Mouse (Mus musculus): ENCODE results near the gene Anxa8. TPM values are rescaled to one million over a fixed set of nuclear protein-coding genes. Genes with fewer than 3 reads are reported as not detected.

The Anxa8 gene
- polyA plus RNA-seq, 1 experiment from 2014 or later, result 1.2 TPM

- Histone ChIP-seq H3K4me1 (ENCODE audit: control insufficient read depth in 2 of 2, insufficient read depth in 2 of 2, low read length in 2 of 2) (peaks cover 10 to 12% of the 10 kb centered on the region in 2 experiments; a peak in 3 of 4 replicates), H3K9ac (ENCODE audit: low read length) (no peak within 1 kb of the TSS), H3K27me3 (ENCODE audit: control insufficient read depth, insufficient read depth, low read length) (no peaks in the 10 kb centered on the region), H3K27ac (replicated peaks in 1 of 2; ENCODE audit: control insufficient read depth in 1 of 2, insufficient read depth in 1 of 2, low read depth in 2 of 2, low read length in 2 of 2) (no peak within 1 kb of the TSS), H3K4me3 (ENCODE audit: control insufficient read depth in 1 of 2, insufficient read depth in 1 of 2, low read depth in 1 of 2, low read length in 2 of 2) (no peak within 1 kb of the TSS), H3K9me3 (ENCODE audit: control insufficient read depth, low read length) (no peaks in the 10 kb centered on the region), H3K36me3 (ENCODE audit: control insufficient read depth, insufficient read depth, low read length) (no peaks in the 10 kb centered on the region), H3K4me2 (ENCODE audit: low read length) (no peak within 1 kb of the TSS)
- 62% methylated on average over 5 of the region's 5 CpGs for WGBS
- ATAC-seq (ENCODE audit: insufficient number of reproducible peaks, insufficient read depth, low FRiP score, low read depth), result no peak
Measured at GRCm38 (mm10) chr14:34102601-34103000, 16.8 kb downstream of the Anxa8 start, which contains the start of gene A630023A22Rik. TSS of gene A630023A22Rik (minus strand) at chr14:34102754.

GRCm38 (mm10) chr14:34103855-34104254 is 18.1 kb downstream of the Anxa8 start:
- no peaks in the 10 kb centered on the region for H3K36me3 ChIP-seq (ENCODE audit: control insufficient read depth, insufficient read depth, low read length)
- no peak overlapping the region for H3K9ac ChIP-seq (ENCODE audit: low read length)
- 30% methylated on average over 3 of the region's 3 CpGs for WGBS
- ATAC-seq (ENCODE audit: insufficient number of reproducible peaks, insufficient read depth, low FRiP score, low read depth), result no peak
- no peak overlapping the region for H3K27ac ChIP-seq (replicated peaks in 1 of 2; ENCODE audit: control insufficient read depth in 1 of 2, insufficient read depth in 1 of 2, low read depth in 2 of 2, low read length in 2 of 2)
- H3K4me3 ChIP-seq (ENCODE audit: control insufficient read depth in 1 of 2, insufficient read depth in 1 of 2, low read depth in 1 of 2, low read length in 2 of 2), result no peak overlapping the region
- H3K4me1 ChIP-seq (ENCODE audit: control insufficient read depth in 2 of 2, insufficient read depth in 2 of 2, low read length in 2 of 2), result peaks cover 10 to 12% of the 10 kb centered on the region in 2 experiments; a peak in 3 of 4 replicates
- H3K9me3 ChIP-seq (ENCODE audit: control insufficient read depth, low read length), result no peaks in the 10 kb centered on the region
- no peak overlapping the region for H3K4me2 ChIP-seq (ENCODE audit: low read length)
- no peaks in the 10 kb centered on the region for H3K27me3 ChIP-seq (ENCODE audit: control insufficient read depth, insufficient read depth, low read length)

GRCm38 (mm10) chr14:34104892-34105291 is 19.1 kb downstream of the Anxa8 start:
- Histone ChIP-seq H3K27me3 (ENCODE audit: control insufficient read depth, insufficient read depth, low read length) (no peaks in the 10 kb centered on the region), H3K27ac (replicated peaks in 1 of 2; ENCODE audit: control insufficient read depth in 1 of 2, insufficient read depth in 1 of 2, low read depth in 2 of 2, low read length in 2 of 2) (no peak overlapping the region), H3K9ac (ENCODE audit: low read length) (no peak overlapping the region), H3K4me1 (ENCODE audit: control insufficient read depth in 2 of 2, insufficient read depth in 2 of 2, low read length in 2 of 2) (peaks cover 10 to 12% of the 10 kb centered on the region in 2 experiments; a peak in 3 of 4 replicates), H3K4me2 (ENCODE audit: low read length) (no peak overlapping the region), H3K36me3 (ENCODE audit: control insufficient read depth, insufficient read depth, low read length) (no peaks in the 10 kb centered on the region), H3K9me3 (ENCODE audit: control insufficient read depth, low read length) (no peaks in the 10 kb centered on the region), H3K4me3 (ENCODE audit: control insufficient read depth in 1 of 2, insufficient read depth in 1 of 2, low read depth in 1 of 2, low read length in 2 of 2) (no peak overlapping the region)
- peak; percentile 64 for ATAC-seq (ENCODE audit: insufficient number of reproducible peaks, insufficient read depth, low FRiP score, low read depth)
- WGBS, result 18% methylated on average over 8 of the region's 8 CpGs

- Histone ChIP-seq H3K27ac (replicated peaks in 1 of 2; ENCODE audit: control insufficient read depth in 1 of 2, insufficient read depth in 1 of 2, low read depth in 2 of 2, low read length in 2 of 2) (no peak overlapping the region), H3K4me2 (ENCODE audit: low read length) (no peak overlapping the region), H3K27me3 (ENCODE audit: control insufficient read depth, insufficient read depth, low read length) (no peaks in the 10 kb centered on the region), H3K9ac (ENCODE audit: low read length) (no peak overlapping the region), H3K9me3 (ENCODE audit: control insufficient read depth, low read length) (no peaks in the 10 kb centered on the region), H3K36me3 (ENCODE audit: control insufficient read depth, insufficient read depth, low read length) (no peaks in the 10 kb centered on the region), H3K4me3 (ENCODE audit: control insufficient read depth in 1 of 2, insufficient read depth in 1 of 2, low read depth in 1 of 2, low read length in 2 of 2) (no peak overlapping the region), H3K4me1 (ENCODE audit: control insufficient read depth in 2 of 2, insufficient read depth in 2 of 2, low read length in 2 of 2) (peaks cover 10 to 12% of the 10 kb centered on the region in 2 experiments; a peak in 3 of 4 replicates)
- 58% methylated on average over 11 of the region's 12 CpGs for WGBS
- no peak for ATAC-seq (ENCODE audit: insufficient number of reproducible peaks, insufficient read depth, low FRiP score, low read depth)
Measured at GRCm38 (mm10) chr14:34106389-34107062, 20.7 kb downstream of the Anxa8 start.

- Histone ChIP-seq H3K4me2 (ENCODE audit: low read length) (no peak overlapping the region), H3K27ac (replicated peaks in 1 of 2; ENCODE audit: control insufficient read depth in 1 of 2, insufficient read depth in 1 of 2, low read depth in 2 of 2, low read length in 2 of 2) (no peak overlapping the region), H3K27me3 (ENCODE audit: control insufficient read depth, insufficient read depth, low read length) (no peaks in the 10 kb centered on the region), H3K9ac (ENCODE audit: low read length) (no peak overlapping the region), H3K4me1 (ENCODE audit: control insufficient read depth in 2 of 2, insufficient read depth in 2 of 2, low read length in 2 of 2) (peaks cover 10 to 12% of the 10 kb centered on the region in 2 experiments; a peak in 3 of 4 replicates), H3K4me3 (ENCODE audit: control insufficient read depth in 1 of 2, insufficient read depth in 1 of 2, low read depth in 1 of 2, low read length in 2 of 2) (no peak overlapping the region), H3K36me3 (ENCODE audit: control insufficient read depth, insufficient read depth, low read length) (no peaks in the 10 kb centered on the region), H3K9me3 (ENCODE audit: control insufficient read depth, low read length) (no peaks in the 10 kb centered on the region)
- WGBS, result 69% methylated on average over 4 of the region's 4 CpGs
- no peak for ATAC-seq (ENCODE audit: insufficient number of reproducible peaks, insufficient read depth, low FRiP score, low read depth)
Measured at GRCm38 (mm10) chr14:34107594-34107993, 21.8 kb downstream of the Anxa8 start.

GRCm38 (mm10) chr14:34114311-34114710 is 28.5 kb downstream of the Anxa8 start:
- no peak overlapping the region for H3K27ac ChIP-seq (replicated peaks in 1 of 2; ENCODE audit: control insufficient read depth in 1 of 2, insufficient read depth in 1 of 2, low read depth in 2 of 2, low read length in 2 of 2)
- ATAC-seq (ENCODE audit: insufficient number of reproducible peaks, insufficient read depth, low FRiP score, low read depth), result no peak
- H3K9me3 ChIP-seq (ENCODE audit: control insufficient read depth, low read length), result no peaks in the 10 kb centered on the region
- H3K4me1 ChIP-seq (ENCODE audit: control insufficient read depth in 2 of 2, insufficient read depth in 2 of 2, low read length in 2 of 2), result peaks cover 6 to 7% of the 10 kb centered on the region in 2 experiments
- H3K9ac ChIP-seq (ENCODE audit: low read length), result no peak overlapping the region
- H3K4me2 ChIP-seq (ENCODE audit: low read length), result no peak overlapping the region
- no peaks in the 10 kb centered on the region for H3K36me3 ChIP-seq (ENCODE audit: control insufficient read depth, insufficient read depth, low read length)
- 75% methylated on average over 4 of the region's 4 CpGs for WGBS
- H3K4me3 ChIP-seq (ENCODE audit: control insufficient read depth in 1 of 2, insufficient read depth in 1 of 2, low read depth in 1 of 2, low read length in 2 of 2), result no peak overlapping the region
- H3K27me3 ChIP-seq (ENCODE audit: control insufficient read depth, insufficient read depth, low read length), result no peaks in the 10 kb centered on the region

- 62% methylated on average over 7 of the region's 7 CpGs for WGBS
- H3K9me3 ChIP-seq (ENCODE audit: control insufficient read depth, low read length), result no peaks in the 10 kb centered on the region
Measured at GRCm38 (mm10) chr14:34119046-34119723, 33.4 kb downstream of the Anxa8 start.

More at GRCm38 (mm10) chr14:34119046-34119723, 33.4 kb downstream of the Anxa8 start:
- no peak overlapping the region for H3K4me2 ChIP-seq (ENCODE audit: low read length)
- no peak overlapping the region for H3K4me3 ChIP-seq (ENCODE audit: control insufficient read depth in 1 of 2, insufficient read depth in 1 of 2, low read depth in 1 of 2, low read length in 2 of 2)
- H3K9ac ChIP-seq (ENCODE audit: low read length), result no peak overlapping the region
- H3K27ac ChIP-seq (replicated peaks in 1 of 2; ENCODE audit: control insufficient read depth in 1 of 2, insufficient read depth in 1 of 2, low read depth in 2 of 2, low read length in 2 of 2), result 0 out of 4 replicates have a peak overlapping the region, but pooled peaks of 1 of the 2 experiments have one; percentile 11
- no peak for ATAC-seq (ENCODE audit: insufficient number of reproducible peaks, insufficient read depth, low FRiP score, low read depth)
- H3K36me3 ChIP-seq (ENCODE audit: control insufficient read depth, insufficient read depth, low read length), result no peaks in the 10 kb centered on the region
- no peaks in the 10 kb centered on the region for H3K27me3 ChIP-seq (ENCODE audit: control insufficient read depth, insufficient read depth, low read length)
- peaks cover 23% of the 10 kb centered on the region in 2 experiments for H3K4me1 ChIP-seq (ENCODE audit: control insufficient read depth in 2 of 2, insufficient read depth in 2 of 2, low read length in 2 of 2)
